In genomic region chr5:53970178-53970577, GRCm38 (mm10) we compare ENCODE assay signal across 10 mouse cellular contexts. TPM values are rescaled to one million over a fixed set of nuclear protein-coding genes. Genes with fewer than 3 reads are reported as not detected.
DNase-seq lines count a peak whose midpoint lies in the region; ATAC-seq lines count a peak whose summit lies in the region.
"Had no signal": no experiment of that assay in that cellular context is flagged by ENCODE, and none has a peak within 500 bp of the region (broad histone marks: within the 10 kb centered on the region; RNA-seq: fewer than 3 reads in every experiment).

No protein-coding gene starts in this region.

- no peak overlapping the region for H3K4me2 ChIP-seq in embryonic facial prominence, embryonic 14.5 days (ENCODE audit: low read depth, low read length)
- no peak overlapping the region for H3K4me2 ChIP-seq in lung, embryonic 16.5 days (ENCODE audit: low read depth, low read length)

- ATAC-seq in embryonic facial prominence, embryonic 14.5 days (ENCODE audit: low read depth): peak; percentile 50; the same call in 1 of the 2 replicates
- peak; percentile 51 to 65; a peak in 3 of 4 replicates for ATAC-seq in hematopoietic stem cell, adult 5-6 weeks (replicated peaks in 1 of 2; ENCODE audit: insufficient read depth in 1 of 2, low FRiP score in 2 of 2, low TSS enrichment in 1 of 2, low read depth in 1 of 2, poor library complexity in 2 of 2, severe bottlenecking in 2 of 2)
- ATAC-seq in lung, embryonic 16.5 days (ENCODE audit: low read depth): peak; percentile 78

- H3K9me3 ChIP-seq in embryonic facial prominence, embryonic 14.5 days (ENCODE audit: control insufficient read depth, low read length): no peaks in the 10 kb centered on the region
- H3K9me3 ChIP-seq in embryonic facial prominence, embryonic 10.5 days: no peaks in the 10 kb centered on the region
- H3K9me3 ChIP-seq in lung, embryonic 16.5 days (ENCODE audit: control insufficient read depth, low read length): no peaks in the 10 kb centered on the region

- no peak overlapping the region for H3K27ac ChIP-seq in embryonic facial prominence, embryonic 14.5 days (replicated peaks; ENCODE audit: low read depth, low read length)
- no peak overlapping the region for H3K27ac ChIP-seq in embryonic facial prominence, embryonic 10.5 days (replicated peaks)
- H3K27ac ChIP-seq in lung, embryonic 16.5 days (ENCODE audit: low read length): no peak overlapping the region; the same call in 1 of the 2 replicates

- intact Hi-C loops in left cerebral cortex, postnatal 36 days (cut with DNase I): no loop called here

- WGBS in embryonic facial prominence, embryonic 14.5 days: 65% methylated on average over 7 of the region's 7 CpGs
- 81% methylated on average over 7 of the region's 7 CpGs for WGBS in embryonic facial prominence, embryonic 10.5 days
- WGBS in lung, embryonic 16.5 days: 45% methylated on average over 7 of the region's 7 CpGs

- no peaks in the 10 kb centered on the region for H3K4me1 ChIP-seq in embryonic facial prominence, embryonic 14.5 days (ENCODE audit: control insufficient read depth, insufficient read depth, low read length)
- no peaks in the 10 kb centered on the region for H3K4me1 ChIP-seq in embryonic facial prominence, embryonic 10.5 days
- no peaks in the 10 kb centered on the region for H3K4me1 ChIP-seq in lung, embryonic 16.5 days (replicated peaks; ENCODE audit: control insufficient read depth, insufficient read depth, low read length)

- DNase-seq in embryonic facial prominence, embryonic 14.5 days (ENCODE audit: low spot score): peak; percentile 43
- DNase-seq in embryonic facial prominence, embryonic 10.5 days (ENCODE audit: low spot score): no peak
- DNase-seq in heart, adult 18-20 months: peak; percentile 42 to 83
- no peak for DNase-seq in cerebellum, adult 11 months
- no peak for DNase-seq in left cerebral cortex, postnatal 36 days (ENCODE audit: low spot score in 2 of 2)
- no peak for DNase-seq in liver
- DNase-seq: B cell, adult 2 months; right cerebral cortex, postnatal 14 days had no signal

- no peaks in the 10 kb centered on the region for H3K36me3 ChIP-seq in embryonic facial prominence, embryonic 14.5 days (ENCODE audit: control insufficient read depth, insufficient read depth, low read length)
- no peaks in the 10 kb centered on the region for H3K36me3 ChIP-seq in embryonic facial prominence, embryonic 10.5 days (replicated peaks)
- no peaks in the 10 kb centered on the region for H3K36me3 ChIP-seq in lung, embryonic 16.5 days (ENCODE audit: control insufficient read depth, insufficient read depth, low read length)

- no peak overlapping the region for H3K4me3 ChIP-seq in embryonic facial prominence, embryonic 14.5 days (ENCODE audit: low read depth, low read length)
- no peak overlapping the region for H3K4me3 ChIP-seq in embryonic facial prominence, embryonic 10.5 days
- no peak overlapping the region for H3K4me3 ChIP-seq in lung, embryonic 16.5 days (ENCODE audit: low read length)

- no peaks in the 10 kb centered on the region for H3K27me3 ChIP-seq in embryonic facial prominence, embryonic 14.5 days (replicated peaks; ENCODE audit: control insufficient read depth, insufficient read depth, low read length)
- H3K27me3 ChIP-seq in embryonic facial prominence, embryonic 10.5 days (replicated peaks; ENCODE audit: low read depth, poor library complexity, severe bottlenecking): no peaks in the 10 kb centered on the region
- no peaks in the 10 kb centered on the region for H3K27me3 ChIP-seq in lung, embryonic 16.5 days (ENCODE audit: control insufficient read depth, insufficient read depth, low read depth, low read length)

- no peak overlapping the region for H3K9ac ChIP-seq in embryonic facial prominence, embryonic 14.5 days (ENCODE audit: low read depth, low read length)
- H3K9ac ChIP-seq in lung, embryonic 16.5 days (ENCODE audit: low read length): no peak overlapping the region

RNA-seq across cellular contexts. Expression of gene Stim2, which starts 28.1 kb away (rescaled TPM):
- polyA plus RNA-seq in embryonic facial prominence, embryonic 14.5 days (2014; fragmentation: Nextera tagmentation; extraction: Ambion mirVana): 30.5 and 38.1 TPM in 2 replicates
- polyA plus RNA-seq in embryonic facial prominence, embryonic 10.5 days (2016; fragmentation: Nextera tagmentation; extraction: Ambion mirVana): 13.9 and 14.3 TPM in 2 replicates
- 10 to 100 TPM; 14.0 to 15.3 TPM for total RNA-seq in heart, adult 18-20 months (2021)
- 24.3 and 24.5 TPM in 2 replicates for total RNA-seq in hematopoietic stem cell, adult 5-6 weeks (2017)
- 15.6 and 20.7 TPM in 2 replicates for polyA plus RNA-seq in lung, embryonic 16.5 days (2015; fragmentation: Nextera tagmentation; extraction: Ambion mirVana)
- 10 to 100 TPM; 70.2 to 77.6 TPM for total RNA-seq in left cerebral cortex, postnatal 36 days (2021)

Comparison
In these comparisons a context has a peak if more than half of its experiments do, and no peak if none do; other contexts are left out.
1. DNase-seq: peak in embryonic facial prominence, embryonic 14.5 days (single experiment) and heart, adult 18-20 months (2 of 2); none in embryonic facial prominence, embryonic 10.5 days (single experiment), cerebellum, adult 11 months (single experiment), left cerebral cortex, postnatal 36 days (0 of 2) and liver (single experiment).
2. Peak in every context shown above with its lines, with median percentiles within 50 percentile points of each other: ATAC-seq.